Mouse (Mus musculus): ENCODE measurements at regions not wholly inside any gene's neighbourhood (a gene's known extent, or its start where the extent isn't known, plus 50 kb on each side); places are given as distances from the start of the nearest gene placed in this dataset.
"Not testable (repeated sequence)": the region's sequence is repeated elsewhere in the genome, so short reads cannot be mapped to it uniquely, and the experiment has no call there.

GRCm38 (mm10) chr7:73688451-73688850, 51.7 kb upstream of the Fam174b start:
- TF ChIP-seq CTCF (IDR thresholded peaks at IDR 0.05; ENCODE audit: extremely low read depth, insufficient read depth, insufficient read length, insufficient replicate concordance) (no peak), POLR2A (IDR thresholded peaks at IDR 0.05; ENCODE audit: low read depth, low read length) (no peak)

GRCm38 (mm10) chr7:73686245-73686644, 53.9 kb upstream of the Fam174b start:
- not testable (repeated sequence) for DNase-seq (ENCODE audit: low read depth in 1 of 2, low spot score in 2 of 2); H3K27me3 ChIP-seq (ENCODE audit: control insufficient read depth, insufficient read depth, low read length); H3K4me3 ChIP-seq (ENCODE audit: extremely low read depth, insufficient read depth, insufficient read length); H3K4me1 ChIP-seq (ENCODE audit: control insufficient read depth, insufficient read depth, insufficient read length); H3K27ac ChIP-seq (ENCODE audit: insufficient read depth, low read length); H3K36me3 ChIP-seq (ENCODE audit: control insufficient read depth, insufficient read depth, low read length)
- WGBS = 91% methylated on average over 16 of the region's 17 CpGs

More at GRCm38 (mm10) chr7:73688451-73688850, 51.7 kb upstream of the Fam174b start:
- 80% methylated on average over 7 of the region's 7 CpGs for WGBS
- Histone ChIP-seq H3K4me3 (ENCODE audit: extremely low read depth, insufficient read depth, insufficient read length) (no peak overlapping the region), H3K36me3 (ENCODE audit: control insufficient read depth, insufficient read depth, low read length) (no peaks in the 10 kb centered on the region), H3K27me3 (ENCODE audit: control insufficient read depth, insufficient read depth, low read length) (no peaks in the 10 kb centered on the region), H3K27ac (ENCODE audit: insufficient read depth, low read length) (no peak overlapping the region), H3K4me1 (ENCODE audit: control insufficient read depth, insufficient read depth, insufficient read length) (no peaks in the 10 kb centered on the region; the same call in 1 of the 2 replicates)
- no peak for DNase-seq (ENCODE audit: low read depth in 1 of 2, low spot score in 2 of 2)

- no peak overlapping the region for H3K4me3 ChIP-seq (ENCODE audit: extremely low read depth, insufficient read depth, insufficient read length)
- no peak for DNase-seq (ENCODE audit: low read depth in 1 of 2, low spot score in 2 of 2)
- WGBS = 87% methylated on average over 5 of the region's 5 CpGs
- no peaks in the 10 kb centered on the region for H3K27me3 ChIP-seq (ENCODE audit: control insufficient read depth, insufficient read depth, low read length)
- no peaks in the 10 kb centered on the region; the same call in 1 of the 2 replicates for H3K4me1 ChIP-seq (ENCODE audit: control insufficient read depth, insufficient read depth, insufficient read length)
- H3K36me3 ChIP-seq (ENCODE audit: control insufficient read depth, insufficient read depth, low read length) = no peaks in the 10 kb centered on the region
- TF ChIP-seq POLR2A (IDR thresholded peaks at IDR 0.05; ENCODE audit: low read depth, low read length) (no peak), CTCF (IDR thresholded peaks at IDR 0.05; ENCODE audit: extremely low read depth, insufficient read depth, insufficient read length, insufficient replicate concordance) (no peak)
- no peak overlapping the region for H3K27ac ChIP-seq (ENCODE audit: insufficient read depth, low read length)
Observed at GRCm38 (mm10) chr7:73682756-73683155, 57.3 kb upstream of the Fam174b start.

- Histone ChIP-seq H3K4me1 (ENCODE audit: control insufficient read depth, insufficient read depth, insufficient read length) (no peaks in the 10 kb centered on the region), H3K27me3 (ENCODE audit: control insufficient read depth, insufficient read depth, low read length) (no peaks in the 10 kb centered on the region), H3K4me3 (ENCODE audit: extremely low read depth, insufficient read depth, insufficient read length) (no peak overlapping the region), H3K27ac (ENCODE audit: insufficient read depth, low read length) (no peak overlapping the region), H3K36me3 (ENCODE audit: control insufficient read depth, insufficient read depth, low read length) (no peaks in the 10 kb centered on the region)
- WGBS = 42% methylated on average over 4 of the region's 4 CpGs
- TF ChIP-seq CTCF (IDR thresholded peaks at IDR 0.05; ENCODE audit: extremely low read depth, insufficient read depth, insufficient read length, insufficient replicate concordance) (no peak), POLR2A (IDR thresholded peaks at IDR 0.05; ENCODE audit: low read depth, low read length) (no peak)
- DNase-seq (ENCODE audit: low read depth in 1 of 2, low spot score in 2 of 2) = no peak
Observed at GRCm38 (mm10) chr7:73670598-73670997, 69.5 kb upstream of the Fam174b start.

GRCm38 (mm10) chr7:73668791-73669190, 71.3 kb upstream of the Fam174b start:
- TF ChIP-seq CTCF (IDR thresholded peaks at IDR 0.05; ENCODE audit: extremely low read depth, insufficient read depth, insufficient read length, insufficient replicate concordance) = no peak
- TF ChIP-seq POLR2A (IDR thresholded peaks at IDR 0.05; ENCODE audit: low read depth, low read length) = no peak
- DNase-seq (ENCODE audit: low read depth in 1 of 2, low spot score in 2 of 2) = no peak
- Histone ChIP-seq H3K36me3 (ENCODE audit: control insufficient read depth, insufficient read depth, low read length) (no peaks in the 10 kb centered on the region), H3K4me3 (ENCODE audit: extremely low read depth, insufficient read depth, insufficient read length) (no peak overlapping the region), H3K27ac (ENCODE audit: insufficient read depth, low read length) (no peak overlapping the region), H3K27me3 (ENCODE audit: control insufficient read depth, insufficient read depth, low read length) (no peaks in the 10 kb centered on the region), H3K4me1 (ENCODE audit: control insufficient read depth, insufficient read depth, insufficient read length) (no peaks in the 10 kb centered on the region)
- WGBS = 81% methylated on average over 2 of the region's 2 CpGs

GRCm38 (mm10) chr7:73666921-73667675, 73.0 kb upstream of the Fam174b start:
- DNase-seq (ENCODE audit: low read depth in 1 of 2, low spot score in 2 of 2) = no peak

GRCm38 (mm10) chr7:73664962-73665361, 75.1 kb upstream of the Fam174b start:
- Histone ChIP-seq H3K36me3 (ENCODE audit: control insufficient read depth, insufficient read depth, low read length) (no peaks in the 10 kb centered on the region), H3K27ac (ENCODE audit: insufficient read depth, low read length) (no peak overlapping the region), H3K4me1 (ENCODE audit: control insufficient read depth, insufficient read depth, insufficient read length) (no peaks in the 10 kb centered on the region), H3K27me3 (ENCODE audit: control insufficient read depth, insufficient read depth, low read length) (no peaks in the 10 kb centered on the region), H3K4me3 (ENCODE audit: extremely low read depth, insufficient read depth, insufficient read length) (no peak overlapping the region)
- WGBS = 81% methylated on average over 6 of the region's 6 CpGs
- no peak for TF ChIP-seq CTCF (IDR thresholded peaks at IDR 0.05; ENCODE audit: extremely low read depth, insufficient read depth, insufficient read length, insufficient replicate concordance)
- no peak for DNase-seq (ENCODE audit: low read depth in 1 of 2, low spot score in 2 of 2)

More at GRCm38 (mm10) chr7:73666921-73667675, 73.0 kb upstream of the Fam174b start:
- no peaks in the 10 kb centered on the region for H3K4me1 ChIP-seq (ENCODE audit: control insufficient read depth, insufficient read depth, insufficient read length)
- TF ChIP-seq POLR2A (IDR thresholded peaks at IDR 0.05; ENCODE audit: low read depth, low read length) = no peak
- no peak for TF ChIP-seq CTCF (IDR thresholded peaks at IDR 0.05; ENCODE audit: extremely low read depth, insufficient read depth, insufficient read length, insufficient replicate concordance)
- no peaks in the 10 kb centered on the region for H3K27me3 ChIP-seq (ENCODE audit: control insufficient read depth, insufficient read depth, low read length)
- H3K4me3 ChIP-seq (ENCODE audit: extremely low read depth, insufficient read depth, insufficient read length) = no peak overlapping the region
- 81% methylated on average over 14 of the region's 14 CpGs for WGBS
- H3K27ac ChIP-seq (ENCODE audit: insufficient read depth, low read length) = no peak overlapping the region
- no peaks in the 10 kb centered on the region for H3K36me3 ChIP-seq (ENCODE audit: control insufficient read depth, insufficient read depth, low read length)

All from spleen, adult 2 months (tissue).